Mouse (Mus musculus) megakaryocyte-erythroid progenitor cell, adult 5-6 weeks (primary cell): Measurements from ENCODE around the gene Zfp934. TPM values are rescaled to one million over a fixed set of nuclear protein-coding genes. Genes with fewer than 3 reads are reported as not detected.
"Not testable (repeated sequence)": the region's sequence is repeated elsewhere in the genome, so short reads cannot be mapped to it uniquely, and the experiment has no call there.

Experiments used
- ATAC-seq: replicated peaks from 2 replicates; pipeline ENCODE4 v1.8.0; 2016; ENCODE audit warnings: mild to moderate bottlenecking, inconsistent platforms; ENCODE audit not compliant: severe bottlenecking, poor library complexity, low FRiP score, low TSS enrichment
- total RNA-seq, 2 experiments: library from RNA; stranded (forward) in 1 of 2; stranded (reverse) in 1 of 2; fragments of 200-1000, 215-1000 nt in 1 of 2; fragments of >200 nt in 1 of 2; fragmentation: Nextera tagmentation in 1 of 2; gene quantifications; 2 replicates each; pipeline ENCODE4 v1.2.3; 2014 to 2017

The Zfp934 gene
- total RNA-seq (2014; fragmentation: Nextera tagmentation) (22.9 and 40.8 TPM in 2 replicates), total RNA-seq (2017) (7.0 and 7.9 TPM in 2 replicates)

GRCm38 (mm10) chr13:62571099-62571498 lies at the start of gene Zfp934:
Gene Zfp934 (minus strand): TSS chr13:62571199.
- ATAC-seq = not testable (repeated sequence)

GRCm38 (mm10) chr13:62617449-62617848 lies 46.5 kb upstream of the Zfp934 start:
- ATAC-seq = not testable (repeated sequence)

GRCm38 (mm10) chr13:62561696-62562095 lies 9.3 kb downstream of the Zfp934 start:
- not testable (repeated sequence) for ATAC-seq

GRCm38 (mm10) chr13:62558189-62559110 lies 12.5 kb downstream of the Zfp934 start, which contains the start of gene Zfp935:
Gene Zfp935 (minus strand): TSS chr13:62558511.
- ATAC-seq = peak; percentile 87

- not testable (repeated sequence) for ATAC-seq
Measured at GRCm38 (mm10) chr13:62530129-62530528, 40.9 kb downstream of the Zfp934 start.

- not testable (repeated sequence) for ATAC-seq
Measured at GRCm38 (mm10) chr13:62510641-62511420, 60.2 kb downstream of the Zfp934 start.

- ATAC-seq = not testable (repeated sequence)
Measured at GRCm38 (mm10) chr13:62472661-62473060, 98.3 kb downstream of the Zfp934 start.

GRCm38 (mm10) chr13:62469947-62470346 lies 101.1 kb downstream of the Zfp934 start:
- 0 out of 2 replicates have a peak, but pooled peaks have one; percentile 41 for ATAC-seq

- ATAC-seq = peak; percentile 100
Measured at GRCm38 (mm10) chr13:62466424-62467334, 104.3 kb downstream of the Zfp934 start, which contains the start of gene Gm49359. Gene Gm49359 (minus strand): TSS chr13:62466832.

Other genes with a start within 250 kb of the Zfp934 start
- 7.0 and 8.7 TPM in 2 replicates for gene Gm3604, start 188.0 kb downstream of the Zfp934 start, total RNA-seq (2014; fragmentation: Nextera tagmentation)
- 8.0 and 16.1 TPM in 2 replicates for gene Gm3604, start 188.0 kb downstream of the Zfp934 start, total RNA-seq (2017)
- gene Gm49359, start 104.4 kb downstream of the Zfp934 start, total RNA-seq (2014; fragmentation: Nextera tagmentation) = 6.1 and 10.5 TPM in 2 replicates
- 7.5 and 8.5 TPM in 2 replicates for gene Gm49359, start 104.4 kb downstream of the Zfp934 start, total RNA-seq (2017)
- gene Zfp935, start 12.7 kb downstream of the Zfp934 start, total RNA-seq (2014; fragmentation: Nextera tagmentation) = not detected in 2 replicates
- not detected in 2 replicates for gene Zfp935, start 12.7 kb downstream of the Zfp934 start, total RNA-seq (2017)
- 8.8 and 10.7 TPM in 2 replicates for gene 6720489N17Rik, start 53.0 kb upstream of the Zfp934 start, total RNA-seq (2014; fragmentation: Nextera tagmentation)
- gene 6720489N17Rik, start 53.0 kb upstream of the Zfp934 start, total RNA-seq (2017) = 4.0 and 10.6 TPM in 2 replicates
- gene Platr25, start 189.5 kb upstream of the Zfp934 start, total RNA-seq (2014; fragmentation: Nextera tagmentation) = 8.7 and 11.7 TPM in 2 replicates
- 19.7 and 19.8 TPM in 2 replicates for gene Platr25, start 189.5 kb upstream of the Zfp934 start, total RNA-seq (2017)
- 2.2 and 3.2 TPM in 2 replicates for gene Gm5141, start 214.6 kb upstream of the Zfp934 start, total RNA-seq (2014; fragmentation: Nextera tagmentation)
- 0.75 and 2.4 TPM in 2 replicates for gene Gm5141, start 214.6 kb upstream of the Zfp934 start, total RNA-seq (2017)